Mouse (Mus musculus) CH12.LX (cell line): ENCODE results near the gene Ugdh. TPM values are rescaled to one million over a fixed set of nuclear protein-coding genes. Genes with fewer than 3 reads are reported as not detected.

ENCODE experiments used
- DNase-seq: peaks from one replicate; pipeline ENCODE4 v3.0.0-alpha.2; 2013; ENCODE audit errors: extremely low read depth
- H3K27ac ChIP-seq: 2 replicates; pipeline ENCODE4 v1.5.1; 2012; ENCODE audit warnings: low read depth, mild to moderate bottlenecking, control low read depth, moderate library complexity; ENCODE audit not compliant: insufficient read depth
- H3K27me3 ChIP-seq: replicated peaks from 2 replicates; pipeline ENCODE3; 2012; ENCODE audit warnings: inconsistent platforms
- H3K36me3 ChIP-seq, 2 experiments: replicated peaks in 1 of 2; 2 replicates each; pipeline versions ENCODE3 to v1.6.1; 2012; ENCODE audit warnings: inconsistent platforms in 1 of 2, low read length in 1 of 2, mild to moderate bottlenecking in 1 of 2, mixed read lengths in 1 of 2, moderate library complexity in 1 of 2; ENCODE audit not compliant: control insufficient read depth in 1 of 2, insufficient read depth in 1 of 2
- H3K4me1 ChIP-seq, 2 experiments: 2 replicates each; pipeline ENCODE4 v1.6.1; 2012; ENCODE audit warnings: inconsistent platforms in 1 of 2, moderate library complexity in 1 of 2; ENCODE audit not compliant: insufficient read depth in 2 of 2, control insufficient read depth in 1 of 2
- H3K4me2 ChIP-seq: 2 replicates; pipeline ENCODE4 v1.6.1; 2012; ENCODE audit warnings: low read depth, mild to moderate bottlenecking, control low read depth; ENCODE audit not compliant: poor library complexity, insufficient read depth, severe bottlenecking
- H3K4me3 ChIP-seq, 3 experiments: fragments of 150-350 bp in 1 of 3; sonication (generic) in 1 of 3; replicated peaks in 1 of 3; 2 replicates each; pipeline versions ENCODE3 to v1.5.1; 2011 to 2012; ENCODE audit warnings: low read depth in 2 of 3, low read length in 2 of 3, mild to moderate bottlenecking in 2 of 3, moderate library complexity in 2 of 3, control low read depth in 1 of 3, improper control_type of control experiment in 1 of 3, inconsistent platforms in 1 of 3, mixed read lengths in 1 of 3; ENCODE audit not compliant: poor library complexity in 1 of 3
- H3K79me2 ChIP-seq: replicated peaks from 2 replicates; pipeline ENCODE4 v1.6.1; 2012; ENCODE audit warnings: mild to moderate bottlenecking, moderate library complexity; ENCODE audit not compliant: control insufficient read depth, poor library complexity, insufficient read depth, severe bottlenecking; ENCODE audit errors: extremely low read depth
- H3K9ac ChIP-seq: 2 replicates; pipeline ENCODE4 v1.6.1; 2012; ENCODE audit warnings: low read depth, mild to moderate bottlenecking, control low read depth, moderate library complexity; ENCODE audit not compliant: insufficient read depth
- H3K9me3 ChIP-seq: replicated peaks from 2 replicates; pipeline ENCODE3; 2012; ENCODE audit warnings: low read length, inconsistent platforms, mixed read lengths
- BHLHE40 ChIP-seq: IDR thresholded peaks from 2 replicates; pipeline ENCODE4 v1.6.1; 2011; ENCODE audit warnings: mild to moderate bottlenecking, low read depth, low read length, improper control_type of control experiment
- CHD2 ChIP-seq: IDR thresholded peaks from 2 replicates; pipeline ENCODE4 v1.6.1; 2011; ENCODE audit warnings: low read length, improper control_type of control experiment
- CTCF ChIP-seq, 2 experiments: IDR thresholded peaks in 1 of 2; conservative IDR thresholded peaks in 1 of 2; 2 replicates each; pipeline ENCODE4 v1.5.1; 2011 to 2012; ENCODE audit warnings: low read depth in 2 of 2, low read length in 2 of 2, improper control_type of control experiment in 1 of 2, inconsistent platforms in 1 of 2, mild to moderate bottlenecking in 1 of 2, moderate library complexity in 1 of 2
- E2F4 ChIP-seq: IDR thresholded peaks from 2 replicates; pipeline ENCODE4 v1.6.1; 2011; ENCODE audit warnings: low read depth, low read length, improper control_type of control experiment; ENCODE audit not compliant: insufficient replicate concordance
- ETS1 ChIP-seq: conservative IDR thresholded peaks from 2 replicates; pipeline ENCODE4 v1.6.1; 2012; ENCODE audit warnings: low read depth, mild to moderate bottlenecking, inconsistent platforms, low read length, improper control_type of control experiment, moderate library complexity
- JUND ChIP-seq: conservative IDR thresholded peaks from 2 replicates; pipeline ENCODE4 v1.6.1; 2011; ENCODE audit warnings: low read depth, low read length, improper control_type of control experiment
- MAFK ChIP-seq: IDR thresholded peaks from 2 replicates; pipeline ENCODE4 v1.6.1; 2011; ENCODE audit warnings: low read length, improper control_type of control experiment; ENCODE audit not compliant: insufficient replicate concordance
- MAX ChIP-seq: IDR thresholded peaks from 2 replicates; pipeline ENCODE4 v1.6.1; 2011; ENCODE audit warnings: low read length, improper control_type of control experiment
- MAZ ChIP-seq: IDR thresholded peaks from 2 replicates; pipeline ENCODE4 v1.6.1; 2012; ENCODE audit warnings: low read depth, mild to moderate bottlenecking, inconsistent platforms, low read length, improper control_type of control experiment, moderate library complexity
- MEF2A ChIP-seq: IDR thresholded peaks from 2 replicates; pipeline ENCODE4 v1.6.1; 2014; ENCODE audit warnings: low read depth, mild to moderate bottlenecking, inconsistent platforms, low read length, improper control_type of control experiment, borderline replicate concordance
- MYC ChIP-seq: IDR thresholded peaks from 2 replicates; pipeline ENCODE4 v1.6.1; 2011; ENCODE audit warnings: low read depth, mild to moderate bottlenecking, improper control_type of control experiment, low read length
- PAX5 ChIP-seq: IDR thresholded peaks from 2 replicates; pipeline ENCODE4 v1.6.1; 2012; ENCODE audit warnings: low read length, inconsistent platforms, mixed read lengths
- POLR2AphosphoS2 ChIP-seq: IDR thresholded peaks from 2 replicates; pipeline ENCODE4 v1.6.1; 2011; ENCODE audit warnings: low read depth, low read length, improper control_type of control experiment
- RAD21 ChIP-seq: IDR thresholded peaks from 2 replicates; pipeline ENCODE4 v1.6.1; 2011; ENCODE audit warnings: low read depth, mild to moderate bottlenecking, low read length, improper control_type of control experiment, moderate library complexity
- RCOR1 ChIP-seq: conservative IDR thresholded peaks from 2 replicates; pipeline ENCODE4 v1.6.1; 2012; ENCODE audit warnings: low read depth, mild to moderate bottlenecking, inconsistent platforms, low read length, improper control_type of control experiment
- UBTF ChIP-seq: IDR thresholded peaks from 2 replicates; pipeline ENCODE4 v1.6.1; 2012; ENCODE audit warnings: low read depth, mild to moderate bottlenecking, inconsistent platforms, low read length, improper control_type of control experiment, moderate library complexity
- USF2 ChIP-seq: conservative IDR thresholded peaks from 2 replicates; pipeline ENCODE4 v1.6.1; 2011; ENCODE audit warnings: low read depth, low read length, improper control_type of control experiment
- ZKSCAN1 ChIP-seq: IDR thresholded peaks from 2 replicates; pipeline ENCODE4 v1.6.1; 2012; ENCODE audit warnings: low read depth, inconsistent platforms, low read length, improper control_type of control experiment, borderline replicate concordance
- ZMIZ1 ChIP-seq: IDR thresholded peaks from 2 replicates; pipeline ENCODE4 v1.6.1; 2012; ENCODE audit warnings: low read depth, mild to moderate bottlenecking, inconsistent platforms, low read length, improper control_type of control experiment
- ZNF384 ChIP-seq: IDR thresholded peaks from 2 replicates; pipeline ENCODE4 v1.6.1; 2012; ENCODE audit warnings: low read depth, low read length, improper control_type of control experiment, inconsistent platforms
- dilution Hi-C: fragments of 300-500 bp; cut with MboI; formaldehyde crosslinking; loops from 2 replicates; pipeline ENCODE4 v1.14.3; 2020; ENCODE audit warnings: low sequenced_read_pairs; ENCODE audit not compliant: extremely low pct_unique_long_range_greater_than_20kb, extremely low pct_ligation_motif_present
- in situ Hi-C: fragments of 300-500 bp; cut with MboI; formaldehyde crosslinking; loops from 3 replicates; pipeline ENCODE4 v1.14.3; 2019; ENCODE audit warnings: low sequenced_read_pairs, low pct_ligation_motif_present, low pct_unique_long_range_greater_than_20kb, mixed read lengths
- polyA plus RNA-seq: library from polyadenylated mRNA; unstranded; fragments of >175 nt; gene quantifications from 2 replicates; pipeline ENCODE4 v1.2.1, GENCODE M21; 2012; ENCODE audit warnings: low read depth; ENCODE audit not compliant: insufficient read length
- total RNA-seq, 2 experiments: library from RNA; depleted of rRNA; stranded (reverse); fragments of 300-350 nt in 1 of 2; fragments of >200 nt in 1 of 2; gene quantifications; 2 replicates each; pipeline ENCODE4 v1.2.3; 2012 to 2014

Ugdh gene
- total and polyA plus RNA-seq, 3 experiments: 8.9 to 45.7 (median 38.0) TPM

GRCm38 (mm10) chr5:65448941-65449340 lies 13.2 kb upstream of the Ugdh start:
- Histone ChIP-seq H3K4me3 (no peak overlapping the region), H3K27ac (no peak overlapping the region), H3K36me3 (peaks cover 0 to 24% of the 10 kb centered on the region in 2 experiments), H3K9me3 (no peaks in the 10 kb centered on the region), H3K4me2 (no peak overlapping the region), H3K27me3 (no peaks in the 10 kb centered on the region), H3K4me1 (peaks cover 3 to 12% of the 10 kb centered on the region in 2 experiments), H3K79me2 (no peaks in the 10 kb centered on the region), H3K9ac (no peak overlapping the region)
- dilution Hi-C loops: no loop called here
- TF ChIP-seq MAZ (no peak), ZMIZ1 (no peak), UBTF (no peak), JUND (no peak), POLR2AphosphoS2 (no peak), PAX5 (no peak), ZKSCAN1 (no peak), MEF2A (no peak), ETS1 (no peak), BHLHE40 (no peak), USF2 (no peak), ZNF384 (no peak), MAFK (no peak), CHD2 (no peak), MAX (no peak), RAD21 (no peak), CTCF (conservative IDR thresholded peaks at IDR 0.05 in 1 of 2, IDR thresholded peaks at IDR 0.05 in 1 of 2; ENCODE audit: low read depth in 2 of 2, low read length in 2 of 2) (no peak), RCOR1 (no peak), E2F4 (no peak), MYC (no peak)
- DNase-seq: no peak
- in situ Hi-C loops: no loop called here

- H3K36me3 ChIP-seq: peaks cover 0 to 18% of the 10 kb centered on the region in 2 experiments
- no peaks in the 10 kb centered on the region for H3K9me3 ChIP-seq
- H3K4me1 ChIP-seq: peaks cover 3 to 18% of the 10 kb centered on the region in 2 experiments
- dilution Hi-C loops (no loop called here), in situ Hi-C loops (no loop called here)
- H3K79me2 ChIP-seq: no peaks in the 10 kb centered on the region
- H3K27me3 ChIP-seq: no peaks in the 10 kb centered on the region
- H3K4me3 ChIP-seq: no peak overlapping the region
- DNase-seq: no peak
- TF ChIP-seq ZMIZ1: no peak
- no peak overlapping the region for H3K4me2 ChIP-seq
- H3K27ac ChIP-seq: no peak overlapping the region
- H3K9ac ChIP-seq: no peak overlapping the region
These were observed 12.1 kb upstream of the Ugdh start for GRCm38 (mm10) chr5:65447826-65448225.
